Mouse (Mus musculus): ENCODE measurements around the gene Akt3.

DNA sequence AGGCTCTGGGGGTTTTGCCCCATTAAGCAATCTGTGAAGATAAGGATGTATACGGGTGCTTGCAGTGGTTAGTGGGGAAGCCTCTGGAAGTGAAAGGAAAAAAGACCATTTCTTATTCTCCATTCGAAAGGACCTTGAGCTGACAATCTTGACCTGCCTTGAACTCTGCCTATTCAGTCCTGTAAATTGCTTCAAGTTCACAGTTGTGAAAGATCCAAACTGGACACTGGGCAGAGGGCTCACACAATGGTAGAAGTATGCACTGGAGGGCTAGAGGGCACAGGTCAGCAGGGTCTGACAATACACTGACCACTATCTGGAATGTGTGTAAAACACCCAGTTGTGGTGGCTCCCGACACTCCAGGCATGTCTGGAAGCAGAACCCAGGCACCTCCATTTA, 245.2 kb downstream of the Akt3 start:
- TF ChIP-seq POLR2A (IDR thresholded peaks at IDR 0.05; ENCODE audit: borderline replicate concordance, extremely low read depth, low read depth, low read length) (no peak), CTCF (IDR thresholded peaks at IDR 0.05; ENCODE audit: insufficient read depth, low read length) (no peak)

All from lung, adult 2 months (tissue).